ENCODE assay signal across 8 mouse cellular contexts in genomic region chr9:108264191-108264921, GRCm38 (mm10). TPM values are rescaled to one million over a fixed set of nuclear protein-coding genes. Genes with fewer than 3 reads are reported as not detected.
DNase-seq lines count a peak whose midpoint lies in the region; ATAC-seq and TF ChIP-seq lines count a peak whose summit lies in the region.

No protein-coding gene starts in this region.

- no peak for DNase-seq in thymus, adult 2 months
- DNase-seq in thymus, postnatal 36 days = no peak
- DNase-seq in embryonic facial prominence, embryonic 10.5 days (ENCODE audit: low spot score) = peak; percentile 24
- peak; percentile 74 for DNase-seq in kidney, postnatal 14 days
- DNase-seq in stomach, postnatal 0 days (ENCODE audit: low spot score) = peak; percentile 61
- DNase-seq in thymus, postnatal 4 days = no peak

- H3K4me2 ChIP-seq in heart, embryonic 15.5 days = peak overlapping the region; percentile 80
- H3K4me2 ChIP-seq in stomach, postnatal 0 days (replicated peaks; ENCODE audit: low read depth) = peak overlapping the region; percentile 61

- TF ChIP-seq POLR2A in thymus, adult 2 months (IDR thresholded peaks at IDR 0.05; ENCODE audit: control insufficient read depth, extremely low read depth, insufficient read depth, low read length, poor library complexity) = no peak

- TF ChIP-seq EP300 in stomach, postnatal 0 days (optimal IDR thresholded peaks at IDR 0.05) = no peak

- H3K27me3 ChIP-seq in thymus, adult 2 months (ENCODE audit: control insufficient read depth, insufficient read depth, low read length) = no peaks in the 10 kb centered on the region
- no peaks in the 10 kb centered on the region for H3K27me3 ChIP-seq in embryonic facial prominence, embryonic 10.5 days (replicated peaks; ENCODE audit: low read depth, poor library complexity, severe bottlenecking)
- no peaks in the 10 kb centered on the region for H3K27me3 ChIP-seq in heart, embryonic 15.5 days
- no peaks in the 10 kb centered on the region for H3K27me3 ChIP-seq in stomach, postnatal 0 days (ENCODE audit: control insufficient read depth, insufficient read depth, low read length)

- H3K4me3 ChIP-seq in thymus, adult 2 months (ENCODE audit: control insufficient read depth, insufficient read depth, low read length) = peak overlapping the region; percentile 64
- peak overlapping the region; percentile 96 for H3K4me3 ChIP-seq in embryonic facial prominence, embryonic 10.5 days
- peak overlapping the region; percentile 92 for H3K4me3 ChIP-seq in heart, embryonic 15.5 days
- peak overlapping the region; percentile 38 for H3K4me3 ChIP-seq in macrophage (ENCODE audit: inconsistent target)
- peak overlapping the region; percentile 95 for H3K4me3 ChIP-seq in stomach, postnatal 0 days (ENCODE audit: low read depth, low read length)

- H3K27ac ChIP-seq in thymus, adult 2 months (ENCODE audit: control insufficient read depth, insufficient read depth, low read length) = peak overlapping the region; percentile 11; the same call in 1 of the 2 replicates
- H3K27ac ChIP-seq in embryonic facial prominence, embryonic 10.5 days (replicated peaks) = peak overlapping the region; percentile 95
- peak overlapping the region; percentile 99 for H3K27ac ChIP-seq in heart, embryonic 15.5 days
- H3K27ac ChIP-seq in macrophage = no peak overlapping the region
- H3K27ac ChIP-seq in stomach, postnatal 0 days (replicated peaks) = peak overlapping the region; percentile 98

- peak overlapping the region; percentile 57 for H3K9ac ChIP-seq in heart, embryonic 15.5 days
- peak overlapping the region; percentile 60 for H3K9ac ChIP-seq in stomach, postnatal 0 days (ENCODE audit: low read length)

- 40% methylated on average over 10 of the region's 10 CpGs for WGBS in thymus, adult 2 months
- WGBS in embryonic facial prominence, embryonic 10.5 days = 10% methylated on average over 10 of the region's 10 CpGs
- 4% methylated on average over 10 of the region's 10 CpGs for WGBS in heart, embryonic 15.5 days
- WGBS in macrophage (ENCODE audit: missing documents) = 39% methylated on average over 10 of the region's 10 CpGs
- WGBS in stomach, postnatal 0 days = 7% methylated on average over 10 of the region's 10 CpGs

- H3K4me1 ChIP-seq in thymus, adult 2 months (replicated peaks; ENCODE audit: control insufficient read depth, insufficient read depth, low read length) = peaks cover 10% of the 10 kb centered on the region
- H3K4me1 ChIP-seq in embryonic facial prominence, embryonic 10.5 days = peaks cover 47% of the 10 kb centered on the region
- H3K4me1 ChIP-seq in heart, embryonic 15.5 days (replicated peaks) = peaks cover 70% of the 10 kb centered on the region
- H3K4me1 ChIP-seq in stomach, postnatal 0 days (replicated peaks; ENCODE audit: control insufficient read depth, insufficient read depth) = peaks cover 13% of the 10 kb centered on the region

- ATAC-seq in heart, embryonic 15.5 days (replicated peaks; ENCODE audit: insufficient number of reproducible peaks, insufficient read depth, low FRiP score, low read depth) = peak; percentile 54
- no peak; the same call in 1 of the 2 replicates for ATAC-seq in stomach, postnatal 0 days (ENCODE audit: low FRiP score, low TSS enrichment)

- no peaks in the 10 kb centered on the region for H3K9me3 ChIP-seq in embryonic facial prominence, embryonic 10.5 days
- H3K9me3 ChIP-seq in heart, embryonic 15.5 days (replicated peaks) = no peaks in the 10 kb centered on the region
- H3K9me3 ChIP-seq in stomach, postnatal 0 days (ENCODE audit: control insufficient read depth, low read length) = no peaks in the 10 kb centered on the region

- no peaks in the 10 kb centered on the region for H3K36me3 ChIP-seq in thymus, adult 2 months (ENCODE audit: control insufficient read depth, insufficient read depth, low read length)
- H3K36me3 ChIP-seq in embryonic facial prominence, embryonic 10.5 days (replicated peaks) = 0 out of 2 replicates have a peak, but pooled peaks cover 4% of the 10 kb centered on the region
- no peaks in the 10 kb centered on the region for H3K36me3 ChIP-seq in heart, embryonic 15.5 days
- H3K36me3 ChIP-seq in macrophage (ENCODE audit: inconsistent target) = no peaks in the 10 kb centered on the region
- H3K36me3 ChIP-seq in stomach, postnatal 0 days (ENCODE audit: control insufficient read depth, insufficient read depth, low read length) = no peaks in the 10 kb centered on the region

- TF ChIP-seq CTCF in thymus, adult 2 months (IDR thresholded peaks at IDR 0.05; ENCODE audit: borderline replicate concordance, control insufficient read depth, extremely low read depth, insufficient read depth, low read length, poor library complexity) = no peak
- peak; percentile 7; the same call in 1 of the 2 replicates for TF ChIP-seq CTCF in stomach, postnatal 0 days (IDR thresholded peaks at IDR 0.05; ENCODE audit: low read depth)

- H3K79me2 ChIP-seq in macrophage (ENCODE audit: inconsistent target) = peaks cover 36% of the 10 kb centered on the region

RNA-seq across cellular contexts. Expression of gene Dag1, which starts 0.6 kb away (rescaled TPM):
- 25.4 and 27.0 TPM in 2 replicates for polyA plus RNA-seq in thymus, adult 2 months (2012; rRNA removed)
- polyA plus RNA-seq in embryonic facial prominence, embryonic 10.5 days (2016; fragmentation: Nextera tagmentation; extraction: Ambion mirVana) = 70.1 and 73.9 TPM in 2 replicates
- polyA plus RNA-seq in heart, embryonic 15.5 days (2015; fragmentation: Nextera tagmentation; extraction: Ambion mirVana) = 128 and 143 TPM in 2 replicates
- 10 to 100 TPM in 16 of 26 experiments, 1 to 10 TPM in 10; 1.9 to 33.6 (median 12.7) TPM for total RNA-seq in macrophage (2018; cell fraction: chromatin; rRNA removed)
- 10 to 100 TPM; 15.3 to 75.1 (median 34.1) TPM for total RNA-seq in macrophage (2018; cell fraction: cytosol; rRNA removed)
- 10 to 100 TPM; 20.2 to 80.7 (median 40.0) TPM for total RNA-seq in macrophage (2018; cell fraction: nucleus; rRNA removed)
- 38.1 to 58.2 TPM (median 44.5 TPM) in 3 replicates for polyA plus RNA-seq in macrophage (2018)
- polyA plus RNA-seq in stomach, postnatal 0 days (2015; fragmentation: Nextera tagmentation; extraction: Ambion mirVana) = 52.7 and 59.2 TPM in 2 replicates

RNA-seq across cellular contexts. Expression of gene Nicn1, which starts 25.9 kb away (rescaled TPM):
- 9.0 and 9.2 TPM in 2 replicates for polyA plus RNA-seq in thymus, adult 2 months (2012; rRNA removed)
- 38.3 and 39.3 TPM in 2 replicates for polyA plus RNA-seq in embryonic facial prominence, embryonic 10.5 days (2016; fragmentation: Nextera tagmentation; extraction: Ambion mirVana)
- polyA plus RNA-seq in heart, embryonic 15.5 days (2015; fragmentation: Nextera tagmentation; extraction: Ambion mirVana) = 23.9 and 29.0 TPM in 2 replicates
- 10 to 100 TPM in 1 of 26 experiments, 1 to 10 TPM in 21, under 1 TPM in 4; 0.51 to 11.4 (median 3.6) TPM for total RNA-seq in macrophage (2018; cell fraction: chromatin; rRNA removed)
- total RNA-seq in macrophage (2018; cell fraction: cytosol; rRNA removed) = 1 to 10 TPM; 4.4 to 9.4 (median 5.8) TPM
- 1 to 10 TPM in 24 of 26 experiments, under 1 TPM in 2; 0.81 to 9.2 (median 3.0) TPM for total RNA-seq in macrophage (2018; cell fraction: nucleus; rRNA removed)
- 6.8 to 7.1 TPM (median 6.8 TPM) in 3 replicates for polyA plus RNA-seq in macrophage (2018)
- polyA plus RNA-seq in stomach, postnatal 0 days (2015; fragmentation: Nextera tagmentation; extraction: Ambion mirVana) = 17.3 and 20.3 TPM in 2 replicates

RNA-seq across cellular contexts. Expression of gene Amt, which starts 32.3 kb away (rescaled TPM):
- polyA plus RNA-seq in thymus, adult 2 months (2012; rRNA removed) = 3.2 and 4.4 TPM in 2 replicates
- polyA plus RNA-seq in embryonic facial prominence, embryonic 10.5 days (2016; fragmentation: Nextera tagmentation; extraction: Ambion mirVana) = 35.9 and 40.8 TPM in 2 replicates
- polyA plus RNA-seq in heart, embryonic 15.5 days (2015; fragmentation: Nextera tagmentation; extraction: Ambion mirVana) = 8.2 and 9.1 TPM in 2 replicates
- 10 to 100 TPM in 4 of 26 experiments, 1 to 10 TPM in 20, under 1 TPM in 1, not detected in 1; 0.46 to 14.4 (median 5.6) TPM for total RNA-seq in macrophage (2018; cell fraction: chromatin; rRNA removed)
- total RNA-seq in macrophage (2018; cell fraction: cytosol; rRNA removed) = under 1 TPM in 13 of 26 experiments, not detected in 13; 0.07 to 0.77 (median 0.19) TPM
- 1 to 10 TPM in 19 of 26 experiments, under 1 TPM in 5, not detected in 2; 0.18 to 6.7 (median 2.4) TPM for total RNA-seq in macrophage (2018; cell fraction: nucleus; rRNA removed)
- 0.67 to 1.3 TPM (median 0.96 TPM) in 3 replicates for polyA plus RNA-seq in macrophage (2018)
- 10.5 and 11.6 TPM in 2 replicates for polyA plus RNA-seq in stomach, postnatal 0 days (2015; fragmentation: Nextera tagmentation; extraction: Ambion mirVana)

RNA-seq across cellular contexts. Expression of gene Rhoa, which starts 41.6 kb away (rescaled TPM):
- 148 and 178 TPM in 2 replicates for polyA plus RNA-seq in thymus, adult 2 months (2012; rRNA removed)
- polyA plus RNA-seq in embryonic facial prominence, embryonic 10.5 days (2016; fragmentation: Nextera tagmentation; extraction: Ambion mirVana) = 240 and 243 TPM in 2 replicates
- 356 and 369 TPM in 2 replicates for polyA plus RNA-seq in heart, embryonic 15.5 days (2015; fragmentation: Nextera tagmentation; extraction: Ambion mirVana)
- total RNA-seq in macrophage (2018; cell fraction: chromatin; rRNA removed) = 100 to 1,000 TPM in 13 of 26 experiments, 10 to 100 TPM in 13; 77.4 to 166 (median 100) TPM
- 100 to 1,000 TPM; 351 to 428 (median 397) TPM for total RNA-seq in macrophage (2018; cell fraction: cytosol; rRNA removed)
- 100 to 1,000 TPM; 142 to 338 (median 218) TPM for total RNA-seq in macrophage (2018; cell fraction: nucleus; rRNA removed)
- 409 to 646 TPM (median 437 TPM) in 3 replicates for polyA plus RNA-seq in macrophage (2018)
- polyA plus RNA-seq in stomach, postnatal 0 days (2015; fragmentation: Nextera tagmentation; extraction: Ambion mirVana) = 363 and 370 TPM in 2 replicates

RNA-seq across cellular contexts. Expression of gene Tcta, which starts 41.6 kb away (rescaled TPM):
- 31.1 and 43.4 TPM in 2 replicates for polyA plus RNA-seq in thymus, adult 2 months (2012; rRNA removed)
- polyA plus RNA-seq in embryonic facial prominence, embryonic 10.5 days (2016; fragmentation: Nextera tagmentation; extraction: Ambion mirVana) = 14.4 and 14.7 TPM in 2 replicates
- polyA plus RNA-seq in heart, embryonic 15.5 days (2015; fragmentation: Nextera tagmentation; extraction: Ambion mirVana) = 31.6 and 34.9 TPM in 2 replicates
- total RNA-seq in macrophage (2018; cell fraction: chromatin; rRNA removed) = 10 to 100 TPM in 7 of 26 experiments, 1 to 10 TPM in 19; 1.3 to 15.5 (median 5.4) TPM
- 10 to 100 TPM in 19 of 26 experiments, 1 to 10 TPM in 7; 5.3 to 25.4 (median 17.1) TPM for total RNA-seq in macrophage (2018; cell fraction: cytosol; rRNA removed)
- total RNA-seq in macrophage (2018; cell fraction: nucleus; rRNA removed) = 10 to 100 TPM in 13 of 26 experiments, 1 to 10 TPM in 13; 2.6 to 30.5 (median 10.4) TPM
- 7.0 to 22.0 TPM (median 13.1 TPM) in 3 replicates for polyA plus RNA-seq in macrophage (2018)
- polyA plus RNA-seq in stomach, postnatal 0 days (2015; fragmentation: Nextera tagmentation; extraction: Ambion mirVana) = 58.2 and 61.4 TPM in 2 replicates

Comparison
In these comparisons a context has a peak if more than half of its experiments do, and no peak if none do; other contexts are left out.
1. DNase-seq: peak in embryonic facial prominence, embryonic 10.5 days (single experiment), kidney, postnatal 14 days (single experiment) and stomach, postnatal 0 days (single experiment); none in thymus, adult 2 months (single experiment), thymus, postnatal 36 days (0 of 2) and thymus, postnatal 4 days (single experiment).
2. H3K4me3 ChIP-seq: peak in every context shown above with its lines; median percentile 96 in embryonic facial prominence, embryonic 10.5 days; 95 in stomach, postnatal 0 days; 92 in heart, embryonic 15.5 days; 64 in thymus, adult 2 months; 38 in macrophage.